Mouse (Mus musculus): Measurements from ENCODE around the gene Unc5cl. TPM values are rescaled to one million over a fixed set of nuclear protein-coding genes. Genes with fewer than 3 reads are reported as not detected.

Gene Unc5cl
- total RNA-seq (2015; ENCODE audit: low replicate concordance) (56.8 and 60.7 TPM in 2 replicates), total RNA-seq (2017; ENCODE audit: low replicate concordance) (32.9 and 47.0 TPM in 2 replicates)

GRCm38 (mm10) chr17:48454688-48455087, at the start of gene Unc5cl:
TSS of gene Unc5cl (plus strand) at chr17:48454901.
- no peak for ATAC-seq (replicated peaks; ENCODE audit: low FRiP score, poor library complexity, severe bottlenecking)

DNA sequence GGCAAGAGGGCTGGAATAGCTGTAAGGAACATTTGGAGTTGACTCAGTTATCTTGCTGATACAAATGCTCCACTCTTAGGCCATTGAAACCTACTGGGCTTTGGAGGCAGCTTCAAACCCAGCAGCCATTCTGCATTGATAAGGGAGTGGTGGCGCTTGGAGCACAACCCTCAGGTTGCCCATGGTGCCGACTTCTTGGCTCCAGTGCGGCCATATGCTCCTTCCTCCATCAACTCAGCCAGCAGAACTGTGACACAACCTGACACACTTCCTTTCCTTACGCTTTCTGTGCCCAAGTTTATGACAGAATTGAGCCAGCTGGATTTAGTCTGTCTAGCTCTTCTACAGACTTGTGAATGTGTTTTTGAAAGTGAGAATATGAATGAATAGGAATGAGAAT, 47.5 kb upstream of the Unc5cl start:
- no peak for ATAC-seq (replicated peaks; ENCODE audit: low FRiP score, poor library complexity, severe bottlenecking)

DNA sequence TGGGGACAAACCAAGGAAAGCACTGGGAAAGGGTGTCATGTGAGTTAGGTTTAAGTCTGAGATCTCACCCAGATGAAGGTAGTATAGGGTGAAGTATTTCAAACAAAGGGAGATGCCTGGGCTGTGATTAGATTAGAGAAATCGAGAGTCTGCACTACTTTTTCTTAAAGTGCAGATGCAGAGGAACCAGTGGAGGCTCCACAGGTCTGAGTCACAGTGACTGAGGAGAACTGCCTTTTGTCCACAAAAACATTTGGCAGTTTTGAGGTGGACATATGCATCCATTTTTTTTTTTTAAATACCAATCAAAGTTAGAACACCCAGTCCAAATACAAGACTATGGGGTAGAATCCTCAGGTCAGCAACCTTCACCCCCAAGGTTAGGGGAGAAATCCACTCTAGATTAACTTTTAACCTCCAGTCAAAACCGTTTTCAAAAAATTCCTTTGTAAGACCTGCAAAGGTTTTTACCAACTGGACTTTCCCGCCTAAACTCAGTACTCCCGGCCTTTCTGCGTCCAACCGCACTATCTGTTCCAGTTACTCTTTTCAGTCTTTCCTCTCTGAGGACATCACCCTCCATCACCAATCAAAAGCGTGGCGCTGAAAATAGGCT, 46.7 kb upstream of the Unc5cl start:
- no peak for ATAC-seq (replicated peaks; ENCODE audit: low FRiP score, poor library complexity, severe bottlenecking)

DNA sequence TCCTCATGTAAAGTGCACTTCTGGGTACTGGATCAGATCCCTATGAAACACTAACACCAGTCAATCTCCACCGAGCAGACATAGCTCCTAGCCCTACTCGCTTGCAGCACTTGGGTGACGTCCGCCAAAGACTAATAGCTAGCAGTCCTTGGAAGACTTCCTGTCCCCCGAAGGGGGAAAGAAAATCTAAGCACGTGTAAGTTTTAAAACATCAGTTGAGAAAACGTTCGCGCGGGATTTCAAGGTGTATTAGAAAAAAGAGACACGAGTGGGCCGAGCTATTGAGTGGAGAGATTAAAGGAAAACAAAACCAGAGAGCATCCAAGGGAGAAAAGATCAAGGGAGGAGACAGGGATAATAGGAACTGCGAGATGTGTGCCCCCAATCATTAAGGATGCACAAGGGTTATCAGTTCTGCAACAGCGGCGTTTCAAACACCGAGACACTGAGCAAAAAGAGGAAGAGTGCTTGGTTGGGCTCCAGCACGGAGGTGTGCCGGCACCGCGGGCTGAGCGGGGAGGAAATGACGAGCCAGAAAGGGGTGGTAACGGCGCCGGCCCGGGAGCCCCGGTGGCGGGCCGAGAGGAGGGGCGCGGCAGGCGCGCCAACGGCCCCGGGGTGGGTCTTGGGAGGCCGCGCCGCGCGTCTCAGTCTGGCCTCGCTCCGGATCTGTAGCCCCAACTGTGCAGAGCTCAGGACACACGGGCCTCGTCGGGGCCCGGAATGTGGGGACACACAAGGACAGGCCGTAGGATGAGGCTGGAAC, 46.0 kb upstream of the Unc5cl start:
- ATAC-seq (replicated peaks; ENCODE audit: low FRiP score, poor library complexity, severe bottlenecking): peak; percentile 31

DNA sequence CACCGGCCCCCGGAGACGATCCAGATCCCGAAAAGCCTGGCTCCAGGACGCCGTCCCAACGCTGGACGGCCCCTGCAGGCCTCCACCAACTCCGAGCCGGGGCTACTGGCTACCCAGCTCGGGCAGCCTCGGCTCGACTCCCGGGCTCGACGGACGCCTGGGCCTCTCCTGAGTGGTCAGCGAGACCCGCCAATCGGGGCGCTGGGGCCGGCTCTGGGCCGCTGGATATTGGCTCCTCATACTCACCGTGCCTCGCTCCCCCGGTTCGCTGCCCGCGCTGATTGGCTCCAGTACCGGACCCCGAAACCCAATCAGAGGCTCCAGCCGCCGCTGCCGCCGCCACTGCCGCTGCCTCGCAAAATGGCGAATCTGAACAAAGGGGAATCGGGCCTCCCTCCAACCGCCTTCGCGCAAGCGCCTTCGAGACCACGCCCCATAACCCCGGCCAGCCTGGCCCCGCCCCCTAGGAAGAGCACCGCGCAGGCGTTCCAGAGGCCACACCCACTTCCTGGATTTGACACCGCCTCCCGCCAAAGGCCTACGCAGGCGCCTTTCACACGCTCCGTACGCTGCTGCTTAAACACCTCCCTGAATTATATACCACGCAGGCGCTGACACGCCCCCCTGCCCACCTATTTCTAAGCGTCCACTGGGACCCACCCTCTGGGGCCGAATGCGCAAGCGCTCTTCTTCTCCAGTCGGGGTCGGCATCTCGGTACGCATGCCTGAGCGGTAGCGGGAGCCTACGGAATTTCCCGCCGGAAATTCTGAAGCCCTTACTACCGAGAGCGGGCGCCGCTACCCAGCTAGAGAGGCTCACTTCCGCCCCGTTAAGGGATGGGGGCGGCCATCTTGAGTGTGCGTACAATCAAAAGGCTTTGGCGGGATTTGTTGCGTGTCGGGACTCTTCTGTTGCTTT, 45.1 kb upstream of the Unc5cl start, which contains the start of the genes Nfya and Oard1:
Gene Nfya (minus strand): TSS at position 527 of the 919 bp plus-strand sequence.
Gene Oard1 (plus strand): TSS at position 635 of the 919 bp plus-strand sequence.
- peak; percentile 82 for ATAC-seq (replicated peaks; ENCODE audit: low FRiP score, poor library complexity, severe bottlenecking)

DNA sequence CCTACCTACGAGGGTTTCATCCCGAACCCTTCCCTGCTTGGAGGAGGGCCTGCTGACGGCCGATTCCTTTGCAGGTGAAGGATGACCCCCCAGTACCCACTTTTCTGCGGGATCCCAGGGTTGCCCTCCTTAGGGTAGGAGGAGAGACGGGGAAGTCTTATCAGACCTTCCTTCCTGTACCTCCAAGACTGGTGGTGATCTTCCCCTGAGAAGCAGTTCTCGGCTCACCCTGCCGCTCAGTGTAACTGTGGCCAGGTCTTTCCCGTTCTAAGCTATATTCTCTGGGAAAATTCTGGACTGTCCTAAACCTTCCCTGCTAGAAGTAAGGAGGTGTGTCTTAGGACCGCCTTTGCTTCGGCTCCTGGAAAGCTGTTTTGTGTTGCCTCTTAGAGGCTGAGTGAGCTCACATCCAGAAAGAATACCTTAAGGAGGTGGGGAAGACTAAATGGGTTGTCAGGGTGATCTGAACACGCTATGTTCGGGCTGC, 44.4 kb upstream of the Unc5cl start:
- peak; percentile 46 for ATAC-seq (replicated peaks; ENCODE audit: low FRiP score, poor library complexity, severe bottlenecking)

DNA sequence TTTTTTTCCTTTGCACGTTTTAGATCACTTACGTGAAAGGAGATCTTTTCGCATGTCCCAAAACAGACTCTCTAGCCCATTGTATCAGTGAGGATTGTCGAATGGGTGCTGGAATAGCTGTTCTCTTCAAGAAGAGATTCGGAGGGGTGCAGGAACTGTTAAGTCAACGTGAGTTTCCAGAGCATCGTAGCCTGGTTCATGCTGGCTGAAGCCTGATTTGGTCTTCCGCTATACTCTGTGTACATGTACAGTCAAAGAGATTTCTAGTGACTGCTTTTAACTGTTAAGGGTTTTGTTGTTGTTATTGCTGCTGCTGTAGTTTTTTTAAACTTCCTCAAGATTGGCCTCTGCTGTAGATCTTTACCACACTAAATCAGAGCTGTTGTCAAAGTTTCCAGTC, 43.5 kb upstream of the Unc5cl start:
- no peak for ATAC-seq (replicated peaks; ENCODE audit: low FRiP score, poor library complexity, severe bottlenecking)

DNA sequence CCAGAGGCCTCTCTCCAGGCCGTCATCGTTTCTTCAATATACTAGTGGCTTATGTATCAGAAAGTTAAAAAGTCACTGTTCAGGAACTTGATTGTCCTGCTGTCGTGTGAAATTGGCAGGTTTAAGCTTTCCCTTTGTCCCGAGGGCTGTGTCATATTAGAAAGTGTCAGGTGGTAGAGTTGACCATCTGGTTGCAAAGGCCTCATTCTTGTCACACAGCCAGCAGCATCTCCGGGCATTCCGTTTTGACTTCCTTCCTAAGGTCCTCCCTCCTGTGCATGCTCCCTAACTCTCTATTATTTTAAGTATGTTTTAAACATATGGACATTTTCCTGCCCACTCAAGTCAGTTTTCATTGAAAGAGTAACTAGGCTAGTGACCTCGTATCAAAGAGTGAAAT, 38.7 kb upstream of the Unc5cl start:
- ATAC-seq (replicated peaks; ENCODE audit: low FRiP score, poor library complexity, severe bottlenecking): no peak

- ATAC-seq (replicated peaks; ENCODE audit: low FRiP score, poor library complexity, severe bottlenecking): peak; percentile 62
Observed at GRCm38 (mm10) chr17:48416425-48417195, 38.1 kb upstream of the Unc5cl start.

GRCm38 (mm10) chr17:48417521-48417920, 37.2 kb upstream of the Unc5cl start:
- no peak for ATAC-seq (replicated peaks; ENCODE audit: low FRiP score, poor library complexity, severe bottlenecking)

DNA sequence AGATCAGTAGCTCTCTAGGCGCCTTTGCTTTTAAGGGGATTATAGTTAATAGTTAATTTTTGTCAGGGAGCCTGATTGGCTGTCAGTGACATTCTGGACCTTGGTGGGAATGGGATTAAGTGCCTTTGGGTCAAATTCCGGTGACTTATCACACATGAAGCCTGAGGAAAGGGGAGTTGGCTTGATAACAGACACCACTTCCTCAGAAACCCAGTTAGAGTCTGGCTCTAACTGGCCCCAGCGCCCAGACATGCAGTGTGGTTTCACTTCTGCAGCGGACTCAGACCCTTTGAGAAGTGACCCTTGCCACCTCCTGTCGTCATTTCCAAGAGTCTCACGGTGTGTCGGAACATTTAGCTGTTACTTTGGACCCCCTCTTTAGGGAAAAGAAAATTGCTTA, 36.5 kb upstream of the Unc5cl start:
- ATAC-seq (replicated peaks; ENCODE audit: low FRiP score, poor library complexity, severe bottlenecking): no peak; the same call in 1 of the 2 replicates

GRCm38 (mm10) chr17:48418781-48419180, 35.9 kb upstream of the Unc5cl start:
- ATAC-seq (replicated peaks; ENCODE audit: low FRiP score, poor library complexity, severe bottlenecking): no peak

- ATAC-seq (replicated peaks; ENCODE audit: low FRiP score, poor library complexity, severe bottlenecking): no peak
Observed at GRCm38 (mm10) chr17:48419571-48419970, 35.1 kb upstream of the Unc5cl start.

DNA sequence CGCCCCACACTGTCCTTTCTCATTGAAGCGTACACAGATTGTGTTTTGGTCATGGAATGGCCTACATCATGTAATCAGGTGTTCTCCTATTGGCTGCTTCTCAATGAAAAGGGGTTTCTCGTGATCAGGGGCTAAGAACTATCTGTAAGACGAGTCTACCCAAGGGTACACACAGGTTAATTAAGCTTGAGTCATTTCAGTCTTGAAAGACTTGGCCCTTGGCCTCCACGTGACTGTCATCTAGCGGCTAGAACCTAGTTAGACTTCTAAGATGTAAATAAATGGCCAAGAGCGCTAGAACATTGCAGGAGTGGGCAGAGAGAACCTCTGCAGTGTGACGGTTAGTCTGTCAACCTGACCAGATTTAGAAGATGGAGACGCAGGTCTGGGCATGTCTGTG, 30.5 kb upstream of the Unc5cl start:
- ATAC-seq (replicated peaks; ENCODE audit: low FRiP score, poor library complexity, severe bottlenecking): no peak

- ATAC-seq (replicated peaks; ENCODE audit: low FRiP score, poor library complexity, severe bottlenecking): peak; percentile 61
Observed at GRCm38 (mm10) chr17:48425823-48426612, 28.7 kb upstream of the Unc5cl start.

GRCm38 (mm10) chr17:48426991-48427750, 27.5 kb upstream of the Unc5cl start:
- no peak for ATAC-seq (replicated peaks; ENCODE audit: low FRiP score, poor library complexity, severe bottlenecking)

GRCm38 (mm10) chr17:48427852-48428530, 26.7 kb upstream of the Unc5cl start:
- no peak for ATAC-seq (replicated peaks; ENCODE audit: low FRiP score, poor library complexity, severe bottlenecking)

Data from erythroblast, adult 5-6 weeks (primary cell).